27 mouse cellular contexts compared by ENCODE assay signal in the genomic region with DNA sequence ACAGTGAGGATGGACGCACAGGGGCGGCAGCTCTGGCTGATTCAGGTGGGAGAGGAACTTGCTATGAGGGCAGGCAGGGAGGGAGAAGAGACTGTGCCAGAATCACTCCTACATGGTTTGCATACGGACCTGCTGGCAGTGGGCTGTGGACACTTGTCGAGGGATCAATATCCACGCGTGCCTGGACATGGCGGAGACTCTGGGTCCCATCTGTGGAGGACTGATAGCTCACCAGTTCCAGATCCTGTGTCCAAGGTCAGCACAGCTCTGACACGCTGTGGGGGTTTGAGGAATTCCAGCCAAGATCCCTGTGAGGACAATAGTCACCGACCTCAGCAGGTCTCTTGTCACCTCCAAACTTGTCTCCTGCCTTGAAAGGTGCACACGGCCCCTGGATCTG.
"Had no signal": no experiment of that assay in that cellular context is flagged by ENCODE, and none has a peak within 500 bp of the region (broad histone marks: within the 10 kb centered on the region; RNA-seq: fewer than 3 reads in every experiment).

No protein-coding gene starts in this region.

- H3K4me1 ChIP-seq: limb, embryonic 10.5 days; limb, embryonic 12.5 days; limb, embryonic 13.5 days; limb, embryonic 15.5 days; liver, embryonic 12.5 days; liver, embryonic 13.5 days; lung, embryonic 15.5 days; midbrain, embryonic 12.5 days; midbrain, embryonic 15.5 days had no signal

- H3K36me3 ChIP-seq: limb, embryonic 10.5 days; limb, embryonic 12.5 days; limb, embryonic 13.5 days; limb, embryonic 15.5 days; liver, embryonic 12.5 days; liver, embryonic 13.5 days; liver, embryonic 15.5 days; lung, embryonic 15.5 days; midbrain, embryonic 10.5 days; midbrain, embryonic 12.5 days; midbrain, embryonic 13.5 days; midbrain, embryonic 15.5 days had no signal

- H3K27ac ChIP-seq: limb, embryonic 10.5 days; limb, embryonic 12.5 days; limb, embryonic 13.5 days; limb, embryonic 15.5 days; liver, embryonic 12.5 days; liver, embryonic 13.5 days; liver, embryonic 14.5 days; liver, embryonic 15.5 days; lung, embryonic 15.5 days; macrophage; midbrain, embryonic 10.5 days; midbrain, embryonic 12.5 days; midbrain, embryonic 13.5 days; midbrain, embryonic 15.5 days had no signal

- H3K9me3 ChIP-seq: limb, embryonic 10.5 days; limb, embryonic 12.5 days; limb, embryonic 13.5 days; limb, embryonic 15.5 days; liver, embryonic 12.5 days; liver, embryonic 13.5 days; liver, embryonic 15.5 days; lung, embryonic 15.5 days; megakaryocyte, embryonic 14.5 days; midbrain, embryonic 10.5 days; midbrain, embryonic 12.5 days; midbrain, embryonic 13.5 days; midbrain, embryonic 15.5 days had no signal

- H3K27me3 ChIP-seq: limb, embryonic 12.5 days; limb, embryonic 13.5 days; limb, embryonic 15.5 days; lung, embryonic 15.5 days; midbrain, embryonic 15.5 days had no signal

- DNase-seq: left cerebral cortex, postnatal 4 days; liver; liver, embryonic 13.5 days; liver, postnatal 0 days; lung, adult 18-20 months; lung, adult 2 months; lung, embryonic 14.5 days; lung, postnatal 10 days; lung, postnatal 14 days; lung, postnatal 36 days; lung, postnatal 4 days; midbrain, embryonic 14.5 days had no signal

- H3K4me3 ChIP-seq: limb, embryonic 10.5 days; limb, embryonic 12.5 days; limb, embryonic 13.5 days; limb, embryonic 15.5 days; liver, embryonic 12.5 days; liver, embryonic 13.5 days; liver, embryonic 15.5 days; lung, embryonic 15.5 days; megakaryocyte, embryonic 14.5 days; midbrain, embryonic 10.5 days; midbrain, embryonic 12.5 days; midbrain, embryonic 13.5 days; midbrain, embryonic 15.5 days; myocyte had no signal
